Mouse (Mus musculus) ES-Bruce4 (cell line): ENCODE measurements around the gene Nobox.

Source experiments
- CTCF ChIP-seq: IDR thresholded peaks from one replicate; pipeline ENCODE4 v1.8.1; 2011; ENCODE audit warnings: low read depth, low read length
- EP300 ChIP-seq: IDR thresholded peaks from 2 replicates; pipeline ENCODE4 v1.6.1; 2011; ENCODE audit warnings: low read depth, low read length; ENCODE audit not compliant: insufficient read depth
- POLR2A ChIP-seq: IDR thresholded peaks from one replicate; pipeline ENCODE4 v1.8.1; 2011; ENCODE audit warnings: low read length; ENCODE audit not compliant: insufficient read depth

GRCm38 (mm10) chr6:43312546-43312945 lies 3.2 kb upstream of the Nobox start:
- TF ChIP-seq POLR2A: no peak
- no peak for TF ChIP-seq CTCF
- no peak for TF ChIP-seq EP300
